Mouse (Mus musculus): ENCODE data around the gene Acer3. TPM values are rescaled to one million over a fixed set of nuclear protein-coding genes. Genes with fewer than 3 reads are reported as not detected.

Gene Acer3
- polyA plus RNA-seq, 1 experiment from 2014 or later, result 9.1 TPM

GRCm38 (mm10) chr7:98172661-98173060 lies 148.3 kb downstream of the Acer3 start:
- H3K4me3 ChIP-seq (replicated peaks; ENCODE audit: low read length), result no peak overlapping the region
- no peaks in the 10 kb centered on the region for H3K36me3 ChIP-seq (ENCODE audit: control insufficient read depth, insufficient read depth)
- H3K27me3 ChIP-seq (replicated peaks; ENCODE audit: control insufficient read depth, insufficient read depth, low read length), result no peaks in the 10 kb centered on the region
- no peak overlapping the region for H3K27ac ChIP-seq (ENCODE audit: low read length)
- H3K9me3 ChIP-seq (ENCODE audit: control insufficient read depth, low read length), result no peaks in the 10 kb centered on the region
- peaks cover 13% of the 10 kb centered on the region for H3K4me1 ChIP-seq (replicated peaks; ENCODE audit: control insufficient read depth, insufficient read depth, low read length)
- no peak overlapping the region for H3K9ac ChIP-seq (replicated peaks; ENCODE audit: low read depth, low read length)
- WGBS, result 83% methylated on average over 8 of the region's 8 CpGs
- H3K4me2 ChIP-seq (ENCODE audit: low read length), result no peak overlapping the region
- no peak for ATAC-seq

DNA sequence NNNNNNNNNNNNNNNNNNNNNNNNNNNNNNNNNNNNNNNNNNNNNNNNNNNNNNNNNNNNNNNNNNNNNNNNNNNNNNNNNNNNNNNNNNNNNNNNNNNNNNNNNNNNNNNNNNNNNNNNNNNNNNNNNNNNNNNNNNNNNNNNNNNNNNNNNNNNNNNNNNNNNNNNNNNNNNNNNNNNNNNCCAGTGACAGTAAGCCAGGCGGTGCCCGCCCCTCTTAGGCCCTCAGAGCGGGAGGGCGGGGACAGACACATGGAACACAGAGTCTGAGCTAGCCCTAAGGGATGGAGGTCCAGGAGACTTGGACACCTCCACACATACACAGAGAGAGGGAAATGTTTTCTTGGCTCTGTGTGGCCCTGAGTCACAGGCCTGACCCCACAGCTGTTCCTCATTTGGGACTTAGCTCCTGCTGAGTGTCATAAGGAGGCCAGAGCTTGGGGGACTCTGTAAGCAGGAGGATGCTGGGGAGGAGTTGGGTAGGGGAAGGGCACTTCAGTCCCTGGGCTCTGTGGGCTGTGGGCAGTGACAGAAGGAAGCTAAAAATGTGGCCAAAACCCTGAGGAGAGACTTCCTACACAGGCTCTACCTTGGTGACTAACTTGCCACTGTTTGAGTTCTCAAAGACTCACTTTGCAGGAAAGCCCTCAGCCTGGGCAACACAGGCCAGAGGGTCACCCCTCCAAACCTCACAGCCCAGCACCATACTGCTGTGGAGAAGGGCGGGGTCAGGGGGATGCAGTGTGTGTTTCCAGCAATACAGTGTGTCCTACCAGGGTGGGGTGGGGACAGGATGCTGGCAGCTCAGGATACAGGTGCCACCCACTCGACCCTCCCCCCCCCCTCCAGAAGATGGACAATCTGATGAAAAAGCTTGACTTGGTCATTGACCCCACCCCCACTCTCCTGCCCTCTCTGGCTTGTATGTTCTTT lies 149.6 kb downstream of the Acer3 start:
- Histone ChIP-seq H3K4me3 (replicated peaks; ENCODE audit: low read length) (no peak overlapping the region), H3K27ac (ENCODE audit: low read length) (no peak overlapping the region), H3K9me3 (ENCODE audit: control insufficient read depth, low read length) (no peaks in the 10 kb centered on the region), H3K9ac (replicated peaks; ENCODE audit: low read depth, low read length) (no peak overlapping the region), H3K27me3 (replicated peaks; ENCODE audit: control insufficient read depth, insufficient read depth, low read length) (no peaks in the 10 kb centered on the region), H3K36me3 (ENCODE audit: control insufficient read depth, insufficient read depth) (no peaks in the 10 kb centered on the region), H3K4me1 (replicated peaks; ENCODE audit: control insufficient read depth, insufficient read depth, low read length) (peaks cover 1% of the 10 kb centered on the region; the same call in 1 of the 2 replicates), H3K4me2 (ENCODE audit: low read length) (no peak overlapping the region)
- no peak for ATAC-seq
- 65% methylated on average over 6 of the region's 6 CpGs for WGBS

DNA sequence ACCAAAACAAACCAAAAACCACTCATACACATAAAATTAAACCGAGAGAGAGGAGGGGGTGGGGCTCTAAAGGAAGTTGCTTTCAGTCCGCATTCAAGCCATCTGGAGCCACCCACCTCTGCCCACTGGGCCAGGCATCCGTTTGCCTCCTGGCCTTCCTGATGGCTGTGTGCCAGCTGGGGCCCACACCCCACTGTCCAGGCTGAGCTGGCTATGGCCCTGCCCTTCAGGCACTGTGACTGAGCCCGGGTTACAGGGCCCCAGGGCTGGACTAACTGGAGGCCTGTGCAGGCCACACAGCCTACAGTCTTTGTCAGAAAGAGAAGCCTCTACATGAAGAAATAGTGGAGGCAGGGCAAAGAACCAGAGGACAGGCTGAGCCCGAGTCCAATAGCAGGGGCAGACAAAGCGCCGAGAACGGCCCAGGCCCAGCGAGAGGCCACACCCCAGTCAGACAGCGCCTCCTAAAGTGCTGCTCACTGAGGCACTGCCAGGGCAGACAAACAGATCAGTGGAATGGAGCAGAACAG lies 155.9 kb downstream of the Acer3 start:
- Histone ChIP-seq H3K4me2 (ENCODE audit: low read length) (no peak overlapping the region), H3K27me3 (replicated peaks; ENCODE audit: control insufficient read depth, insufficient read depth, low read length) (no peaks in the 10 kb centered on the region), H3K9ac (replicated peaks; ENCODE audit: low read depth, low read length) (no peak overlapping the region), H3K4me1 (replicated peaks; ENCODE audit: control insufficient read depth, insufficient read depth, low read length) (peaks cover 5% of the 10 kb centered on the region), H3K4me3 (replicated peaks; ENCODE audit: low read length) (no peak overlapping the region), H3K9me3 (ENCODE audit: control insufficient read depth, low read length) (no peaks in the 10 kb centered on the region), H3K27ac (ENCODE audit: low read length) (no peak overlapping the region), H3K36me3 (ENCODE audit: control insufficient read depth, insufficient read depth) (no peaks in the 10 kb centered on the region)
- 52% methylated on average over 10 of the region's 10 CpGs for WGBS
- no peak for ATAC-seq

DNA sequence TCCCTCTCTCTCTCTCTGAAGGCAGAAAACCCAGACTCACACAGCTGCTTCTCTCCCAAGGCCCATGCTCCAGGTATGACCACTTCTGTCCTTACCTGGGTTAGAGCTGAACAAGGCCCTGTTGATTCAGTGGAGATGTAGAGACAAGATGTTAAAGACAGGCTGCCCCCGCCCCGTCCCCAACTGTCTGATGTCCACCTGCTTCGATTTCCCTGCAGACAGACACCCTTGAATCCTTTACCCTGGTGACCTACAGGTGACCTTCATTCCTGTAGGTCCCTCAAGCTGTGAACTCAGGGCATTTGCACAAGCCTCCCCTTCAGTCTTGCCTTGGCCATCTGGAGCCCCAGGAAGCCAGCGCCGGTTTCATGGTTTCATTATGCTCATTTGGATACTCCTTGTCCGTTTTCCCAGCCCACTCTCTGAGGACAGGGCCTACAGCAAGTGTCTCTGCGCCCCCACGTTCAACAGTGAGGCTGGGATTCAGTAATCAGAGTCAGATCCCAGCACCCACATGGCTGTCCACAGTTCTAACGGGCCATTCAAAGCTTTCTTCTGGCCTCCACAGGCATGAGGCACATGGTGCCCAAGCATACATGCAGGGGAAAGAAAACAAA lies 156.5 kb downstream of the Acer3 start:
- Histone ChIP-seq H3K9me3 (ENCODE audit: control insufficient read depth, low read length) (no peaks in the 10 kb centered on the region), H3K9ac (replicated peaks; ENCODE audit: low read depth, low read length) (no peak overlapping the region), H3K4me3 (replicated peaks; ENCODE audit: low read length) (no peak overlapping the region), H3K27ac (ENCODE audit: low read length) (no peak overlapping the region), H3K27me3 (replicated peaks; ENCODE audit: control insufficient read depth, insufficient read depth, low read length) (no peaks in the 10 kb centered on the region), H3K4me1 (replicated peaks; ENCODE audit: control insufficient read depth, insufficient read depth, low read length) (peaks cover 5% of the 10 kb centered on the region), H3K4me2 (ENCODE audit: low read length) (no peak overlapping the region), H3K36me3 (ENCODE audit: control insufficient read depth, insufficient read depth) (no peaks in the 10 kb centered on the region)
- no peak for ATAC-seq
- 76% methylated on average over 9 of the region's 9 CpGs for WGBS

- no peaks in the 10 kb centered on the region for H3K36me3 ChIP-seq (ENCODE audit: control insufficient read depth, insufficient read depth)
- no peak overlapping the region for H3K4me3 ChIP-seq (replicated peaks; ENCODE audit: low read length)
- no peak overlapping the region for H3K4me2 ChIP-seq (ENCODE audit: low read length)
- WGBS, result 48% methylated on average over 3 of the region's 3 CpGs
- no peak for ATAC-seq
- H3K9ac ChIP-seq (replicated peaks; ENCODE audit: low read depth, low read length), result no peak overlapping the region
- no peaks in the 10 kb centered on the region for H3K27me3 ChIP-seq (replicated peaks; ENCODE audit: control insufficient read depth, insufficient read depth, low read length)
- H3K27ac ChIP-seq (ENCODE audit: low read length), result no peak overlapping the region
- no peaks in the 10 kb centered on the region for H3K9me3 ChIP-seq (ENCODE audit: control insufficient read depth, low read length)
- H3K4me1 ChIP-seq (replicated peaks; ENCODE audit: control insufficient read depth, insufficient read depth, low read length), result peaks cover 5% of the 10 kb centered on the region
These were observed 157.3 kb downstream of the Acer3 start for GRCm38 (mm10) chr7:98163700-98164099.

- ATAC-seq, result no peak
- no peak overlapping the region for H3K9ac ChIP-seq (replicated peaks; ENCODE audit: low read depth, low read length)
- H3K4me1 ChIP-seq (replicated peaks; ENCODE audit: control insufficient read depth, insufficient read depth, low read length), result peaks cover 11% of the 10 kb centered on the region
- no peaks in the 10 kb centered on the region for H3K36me3 ChIP-seq (ENCODE audit: control insufficient read depth, insufficient read depth)
- no peak overlapping the region for H3K4me3 ChIP-seq (replicated peaks; ENCODE audit: low read length)
- 80% methylated on average over 6 of the region's 6 CpGs for whole genome bisulfite sequencing
- no peak overlapping the region for H3K27ac ChIP-seq (ENCODE audit: low read length)
- H3K27me3 ChIP-seq (replicated peaks; ENCODE audit: control insufficient read depth, insufficient read depth, low read length), result no peaks in the 10 kb centered on the region
- H3K9me3 ChIP-seq (ENCODE audit: control insufficient read depth, low read length), result no peaks in the 10 kb centered on the region
- H3K4me2 ChIP-seq (ENCODE audit: low read length), result no peak overlapping the region
These were observed 158.8 kb downstream of the Acer3 start for GRCm38 (mm10) chr7:98162239-98162638.

GRCm38 (mm10) chr7:98160041-98160740 lies 160.8 kb downstream of the Acer3 start:
- Histone ChIP-seq H3K27ac (ENCODE audit: low read length) (no peak overlapping the region), H3K27me3 (replicated peaks; ENCODE audit: control insufficient read depth, insufficient read depth, low read length) (no peaks in the 10 kb centered on the region), H3K4me2 (ENCODE audit: low read length) (no peak overlapping the region), H3K4me1 (replicated peaks; ENCODE audit: control insufficient read depth, insufficient read depth, low read length) (peaks cover 20% of the 10 kb centered on the region), H3K9me3 (ENCODE audit: control insufficient read depth, low read length) (no peaks in the 10 kb centered on the region), H3K9ac (replicated peaks; ENCODE audit: low read depth, low read length) (no peak overlapping the region), H3K36me3 (ENCODE audit: control insufficient read depth, insufficient read depth) (no peaks in the 10 kb centered on the region), H3K4me3 (replicated peaks; ENCODE audit: low read length) (no peak overlapping the region)
- 54% methylated on average over 8 of the region's 8 CpGs for WGBS
- ATAC-seq, result no peak

GRCm38 (mm10) chr7:98158481-98158880 lies 162.5 kb downstream of the Acer3 start:
- no peaks in the 10 kb centered on the region for H3K27me3 ChIP-seq (replicated peaks; ENCODE audit: control insufficient read depth, insufficient read depth, low read length)
- H3K4me3 ChIP-seq (replicated peaks; ENCODE audit: low read length), result no peak overlapping the region
- H3K4me2 ChIP-seq (ENCODE audit: low read length), result no peak overlapping the region
- no peaks in the 10 kb centered on the region for H3K9me3 ChIP-seq (ENCODE audit: control insufficient read depth, low read length)
- no peaks in the 10 kb centered on the region for H3K36me3 ChIP-seq (ENCODE audit: control insufficient read depth, insufficient read depth)
- 58% methylated on average over 8 of the region's 8 CpGs for WGBS
- no peak for ATAC-seq
- no peak overlapping the region for H3K9ac ChIP-seq (replicated peaks; ENCODE audit: low read depth, low read length)
- peaks cover 15% of the 10 kb centered on the region for H3K4me1 ChIP-seq (replicated peaks; ENCODE audit: control insufficient read depth, insufficient read depth, low read length)
- no peak overlapping the region for H3K27ac ChIP-seq (ENCODE audit: low read length)
